In the genomic region with DNA sequence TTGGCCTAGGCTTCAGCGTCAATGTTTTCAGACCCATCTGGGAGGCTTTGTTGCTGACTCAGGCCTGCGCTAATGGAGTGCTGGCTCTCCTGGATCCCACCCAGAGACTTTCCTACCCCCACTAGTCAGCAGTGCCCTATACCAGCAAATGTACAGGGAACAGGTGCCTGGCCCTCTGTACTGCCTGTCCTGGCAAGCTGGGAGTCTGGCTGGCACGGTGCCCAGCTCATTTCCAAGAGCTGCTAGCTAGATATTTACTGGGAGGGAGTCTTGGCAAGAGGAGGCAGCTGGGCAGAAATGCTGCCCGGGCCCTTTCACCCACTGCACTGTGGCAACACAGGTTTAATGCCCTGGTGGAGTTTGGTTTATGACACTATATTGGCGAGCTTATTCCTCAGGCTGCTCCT, we compare ENCODE assay signal across 8 mouse cellular contexts.
A peak's percentile ranks its signal among the peaks of the same experiment; 100 is the strongest.
DNase-seq lines count a peak whose midpoint lies in the region; ATAC-seq and TF ChIP-seq lines count a peak whose summit lies in the region.

No protein-coding gene starts in this region.

- 45% methylated on average over 5 of the region's 5 CpGs for WGBS in heart, adult 2 months

- no peak overlapping the region for H3K9ac ChIP-seq in heart, adult 2 months (ENCODE audit: low read depth, low read length)

- peak; percentile 82 to 87 for DNase-seq in adrenal gland, postnatal 36 days
- DNase-seq in cerebellum, postnatal 25 days, result peak; percentile 98 to 99
- peak; percentile 80 to 86 for DNase-seq in heart, adult 2 months
- peak; percentile 98 for DNase-seq in kidney, adult 9 months
- peak; percentile 73 to 83 for DNase-seq in left cerebral cortex, postnatal 25 days (ENCODE audit: low spot score in 2 of 2)
- peak; percentile 85 for DNase-seq in ovary, adult 18-20 months (ENCODE audit: low spot score)
- DNase-seq in spleen, adult 18-20 months, result no peak

- no peak for TF ChIP-seq EP300 in heart, adult 2 months (IDR thresholded peaks at IDR 0.05; ENCODE audit: insufficient read depth, low read depth, low read length)

- no peaks in the 10 kb centered on the region for H3K27me3 ChIP-seq in heart, adult 2 months (ENCODE audit: control insufficient read depth, insufficient read depth, low read length)

- ATAC-seq in erythroblast, adult 5-6 weeks (replicated peaks; ENCODE audit: low FRiP score, poor library complexity, severe bottlenecking), result no peak

- H3K79me2 ChIP-seq in heart, adult 2 months (replicated peaks; ENCODE audit: control insufficient read depth, insufficient read depth, low read length), result no peaks in the 10 kb centered on the region

- no peak for TF ChIP-seq CTCF in heart, adult 2 months (IDR thresholded peaks at IDR 0.05)

- intact Hi-C loops in heart, adult 2 months (cut with DNase I), result no loop called here
- intact Hi-C loops in left cerebral cortex, postnatal 25 days (cut with DNase I), result no loop called here

- H3K4me3 ChIP-seq in heart, adult 2 months, result no peak overlapping the region

- TF ChIP-seq POLR2A in heart, adult 2 months (IDR thresholded peaks at IDR 0.05; ENCODE audit: insufficient read depth, low read depth, low read length), result no peak

- H3K4me1 ChIP-seq in heart, adult 2 months (ENCODE audit: control insufficient read depth, insufficient read depth, low read length), result no peaks in the 10 kb centered on the region; the same call in 1 of the 2 replicates

- no peak overlapping the region for H3K27ac ChIP-seq in heart, adult 2 months

- no peaks in the 10 kb centered on the region for H3K36me3 ChIP-seq in heart, adult 2 months (ENCODE audit: control insufficient read depth, insufficient read depth, low read length)

Comparison
In these comparisons a context has a peak if more than half of its experiments do, and no peak if none do; other contexts are left out.
1. DNase-seq: peak in adrenal gland, postnatal 36 days (2 of 2), cerebellum, postnatal 25 days (2 of 2), heart, adult 2 months (2 of 2), kidney, adult 9 months (single experiment), left cerebral cortex, postnatal 25 days (2 of 2) and ovary, adult 18-20 months (single experiment); none in spleen, adult 18-20 months (0 of 2).